Mouse (Mus musculus) heart, adult 11 months (tissue): ENCODE measurements around the gene Actg1.
A peak's percentile ranks its signal among the peaks of the same experiment; 100 is the strongest.
"Not testable (repeated sequence)": the region's sequence is repeated elsewhere in the genome, so short reads cannot be mapped to it uniquely, and the experiment has no call there.

Source experiments
- DNase-seq: peaks from one replicate; pipeline ENCODE4 v3.0.0; 2022

Actg1 gene

DNA sequence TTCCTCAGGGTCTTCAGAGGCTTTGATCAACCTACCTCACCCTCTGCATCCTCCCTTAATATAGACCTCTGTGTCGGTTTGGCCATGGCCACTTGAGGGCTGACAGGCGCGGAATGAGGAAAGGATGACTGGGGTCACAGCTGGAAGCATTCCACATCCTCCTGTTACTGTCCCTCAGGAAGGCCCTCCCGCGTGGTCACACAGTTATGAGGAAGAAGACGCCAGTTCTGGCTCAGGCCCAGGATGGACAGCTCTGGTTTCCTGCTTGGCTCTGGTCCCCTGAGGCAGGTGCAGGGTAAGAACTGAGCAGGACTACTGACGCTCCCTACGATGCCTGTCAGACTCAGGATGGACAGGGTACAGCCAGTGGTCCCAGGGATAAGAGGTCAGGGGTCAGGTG lies 11.7 kb upstream of the Actg1 start:
- peak; percentile 98 for DNase-seq

DNA sequence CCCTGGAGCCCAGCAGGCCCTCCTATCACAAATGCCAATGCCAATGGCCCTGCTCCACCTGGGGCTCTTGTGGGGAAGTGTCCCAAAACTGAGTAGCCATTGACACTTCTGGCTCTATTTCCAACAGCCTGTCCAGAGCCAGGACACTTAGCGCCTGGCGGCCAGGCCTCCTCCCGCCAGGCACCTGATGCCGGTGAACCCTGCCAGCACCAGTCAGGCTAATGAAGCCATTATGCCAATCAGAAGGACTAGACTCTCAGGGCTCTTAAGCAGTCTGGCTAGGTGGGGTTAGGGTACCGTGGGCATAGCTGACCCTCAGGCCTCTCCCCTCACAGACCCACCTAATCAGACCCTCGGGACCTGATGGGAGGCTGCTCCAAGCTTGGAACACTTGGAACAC lies 11.0 kb upstream of the Actg1 start:
- DNase-seq, result peak; percentile 97

DNA sequence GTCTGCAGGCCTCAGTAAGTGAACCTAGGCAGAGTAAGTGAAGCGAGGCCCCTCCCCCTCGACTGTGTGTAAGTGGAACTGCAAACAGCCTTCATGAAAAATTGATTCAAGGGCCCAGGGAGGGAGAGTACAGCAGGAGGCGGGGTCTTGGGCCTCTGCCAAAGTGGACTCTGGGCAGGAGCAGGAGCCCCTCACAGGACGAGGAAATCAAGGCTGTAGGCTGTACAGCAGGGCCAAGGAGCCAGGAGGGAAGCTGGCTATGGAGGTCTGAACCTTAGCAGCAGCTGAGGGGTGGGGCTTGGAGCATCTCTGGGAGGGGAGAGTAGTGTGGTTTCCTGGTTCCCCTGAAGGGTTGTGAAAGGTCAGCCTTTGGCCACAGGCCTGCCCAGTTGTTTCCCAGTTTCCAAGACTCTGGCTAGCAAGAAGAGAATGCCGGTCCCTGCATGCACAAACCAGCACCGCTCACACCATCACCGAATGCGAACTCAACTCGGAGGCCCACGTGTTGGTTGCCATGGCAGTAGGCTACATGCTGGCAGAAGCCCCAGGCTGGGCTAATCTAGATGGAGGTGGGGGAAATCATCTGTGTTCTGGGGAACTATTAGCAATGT lies 9.6 kb upstream of the Actg1 start:
- peak; percentile 98 for DNase-seq

DNA sequence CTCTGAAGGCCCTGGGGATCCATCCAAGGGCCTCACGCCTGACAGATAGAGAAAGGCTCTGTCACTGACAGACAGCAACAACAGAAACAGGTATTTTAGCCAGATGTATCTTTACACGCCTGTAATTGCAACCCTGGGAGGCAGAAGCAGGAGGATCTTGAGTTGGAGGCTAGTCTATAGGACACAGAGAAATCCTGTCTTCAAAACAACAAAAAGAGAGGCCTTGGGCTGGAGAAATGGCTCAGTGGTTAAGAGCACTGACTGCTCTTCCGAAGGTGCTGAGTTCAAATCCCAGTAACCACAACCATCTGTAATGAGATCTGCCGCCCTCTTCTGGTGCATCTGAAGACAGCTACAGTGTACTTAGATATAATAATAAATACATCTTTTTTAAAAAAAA lies 8.6 kb upstream of the Actg1 start:
- DNase-seq, result peak; percentile 88

DNA sequence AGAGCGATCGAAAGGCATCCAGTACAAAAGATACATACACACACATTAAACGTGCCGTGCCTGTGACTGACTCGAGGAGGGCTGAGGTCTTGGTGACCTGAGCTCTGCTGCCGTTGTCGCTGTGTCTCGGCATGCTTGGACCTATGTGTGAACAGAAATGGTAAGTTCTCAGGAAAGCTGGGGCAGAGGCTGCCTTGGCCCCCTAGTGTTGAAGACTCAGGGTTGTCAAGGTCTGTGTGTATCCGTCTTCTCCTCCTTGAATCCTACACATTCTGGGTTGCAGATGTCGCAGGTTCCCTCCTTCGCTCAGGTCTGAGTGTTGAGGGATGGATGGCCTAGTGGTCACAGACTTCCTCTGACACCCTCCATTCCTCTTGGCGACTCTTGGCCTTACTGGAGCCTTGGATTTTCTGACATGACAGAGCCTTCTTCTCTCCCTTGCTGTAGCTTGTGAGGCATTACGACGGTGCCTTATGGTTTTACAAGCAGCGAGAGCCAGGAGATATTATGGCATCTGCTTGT lies 8.0 kb upstream of the Actg1 start:
- peak; percentile 90 for DNase-seq

DNA sequence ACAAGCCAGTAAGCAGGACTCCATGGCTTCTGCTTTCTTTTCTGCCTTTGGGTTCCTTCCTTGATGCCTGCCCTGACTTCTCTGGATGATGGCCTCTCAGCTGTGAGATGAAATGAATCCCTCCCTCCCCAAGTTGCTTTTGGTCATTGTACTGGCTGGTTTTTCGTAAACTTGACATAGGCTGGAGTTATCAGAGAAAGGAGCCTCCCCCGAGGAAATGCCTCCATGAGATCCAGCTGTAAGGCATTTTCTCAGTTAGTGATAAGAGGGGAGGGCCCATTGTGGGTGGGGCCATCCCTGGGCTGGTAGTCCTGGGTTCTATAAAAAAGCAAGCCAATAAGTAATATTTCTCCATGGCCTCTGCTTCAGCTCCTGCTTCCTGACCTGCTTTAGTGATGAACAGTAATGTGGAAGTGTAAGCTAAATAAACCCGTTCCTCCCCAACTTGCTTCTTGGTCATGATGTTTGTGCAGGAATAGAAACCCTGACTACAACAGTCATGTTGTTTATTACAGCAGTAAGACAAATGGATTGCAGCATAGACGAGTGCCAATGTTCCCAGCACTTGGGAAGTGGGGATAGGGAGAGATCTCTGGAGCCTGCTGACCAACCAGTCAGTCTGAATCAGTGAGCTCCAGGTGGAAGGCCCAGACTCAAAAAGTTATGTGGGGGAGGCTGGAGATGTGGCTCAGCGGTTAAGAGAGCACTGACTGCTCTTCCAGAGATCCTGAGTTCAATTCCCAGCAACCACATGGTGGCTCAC lies 7.1 kb upstream of the Actg1 start:
- peak; percentile 91 for DNase-seq

DNA sequence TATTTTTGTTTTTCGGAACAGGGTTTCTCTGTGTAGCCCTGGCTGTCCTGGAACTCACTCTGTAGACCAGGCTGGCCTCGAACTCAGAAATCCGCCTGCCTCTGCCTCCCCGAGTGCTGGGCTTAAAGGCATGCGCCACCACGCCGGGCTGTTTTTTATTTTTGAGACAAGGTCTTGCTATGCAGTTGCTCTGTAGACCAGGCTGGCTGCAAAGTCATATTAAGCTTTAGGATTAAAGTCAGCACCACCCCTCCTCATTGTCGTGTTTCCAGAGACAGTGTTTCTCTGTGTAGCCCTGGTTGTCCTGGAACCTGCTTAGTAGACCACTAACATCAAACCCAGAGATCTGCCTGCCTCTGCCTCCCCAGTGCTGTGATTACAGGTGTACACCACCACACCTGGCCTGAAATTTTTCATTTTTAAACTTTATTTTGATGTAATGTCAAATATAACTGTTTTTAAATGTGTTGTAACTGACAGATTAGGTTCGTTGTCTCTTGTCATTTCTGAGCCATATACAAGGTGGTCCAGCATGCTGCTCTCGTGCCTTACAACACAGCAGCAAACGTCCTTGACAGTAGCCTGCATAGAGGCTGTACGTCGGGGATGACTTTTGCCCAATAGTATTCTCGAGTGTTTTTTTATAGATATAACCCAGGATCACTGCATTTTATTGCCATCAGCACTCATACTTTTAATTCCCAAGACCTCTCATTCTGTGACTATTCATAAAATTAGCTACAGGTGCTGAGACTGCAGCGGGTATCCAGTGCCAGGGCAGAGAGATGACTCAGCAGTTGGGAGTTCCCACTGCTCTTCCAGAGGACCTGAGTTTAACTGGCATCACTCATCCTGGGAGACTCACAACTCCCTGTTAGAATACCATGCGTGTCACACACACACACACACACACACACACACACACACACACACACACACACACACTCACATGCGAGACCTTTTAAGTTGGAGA lies 6.2 kb upstream of the Actg1 start:
- peak; percentile 92 for DNase-seq

DNA sequence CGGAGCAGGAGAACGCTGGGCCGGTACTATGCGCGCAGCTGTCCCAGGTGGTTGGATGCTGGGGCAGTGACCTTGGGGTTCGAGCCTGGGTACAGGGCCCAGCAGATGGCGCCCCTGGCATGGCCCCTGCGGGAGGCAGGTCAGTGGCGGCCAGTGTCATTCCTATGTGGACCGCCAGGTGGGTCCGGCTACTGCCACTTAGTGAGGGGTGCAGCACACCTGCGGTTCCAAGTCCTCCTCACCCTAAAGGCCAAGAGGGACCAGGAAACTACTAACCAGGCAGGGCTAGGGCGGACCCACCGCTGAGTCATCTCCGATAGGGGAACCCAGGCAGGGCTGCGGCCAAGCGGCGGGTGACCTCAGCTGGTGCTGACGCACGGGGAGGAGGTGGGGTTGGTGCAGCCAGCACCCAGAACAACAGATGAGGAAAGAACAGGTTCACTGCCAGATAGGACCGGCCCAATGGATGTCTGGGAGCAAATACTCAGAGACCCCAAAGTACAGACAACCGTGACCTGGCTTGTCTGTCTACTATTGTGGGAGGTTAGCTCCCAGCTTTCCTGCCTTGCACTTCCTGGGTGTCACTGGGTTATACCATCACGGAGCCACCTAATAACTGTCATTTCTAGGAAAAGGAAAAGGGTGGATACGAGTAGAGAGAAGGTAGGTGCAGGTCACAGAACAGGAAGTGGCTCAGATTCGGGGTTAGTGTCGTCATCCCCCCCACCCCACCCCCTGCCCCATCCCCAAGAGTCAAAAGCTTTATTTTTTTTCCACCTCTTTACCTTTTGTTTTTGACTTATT lies 5.4 kb upstream of the Actg1 start:
- DNase-seq, result peak; percentile 99

DNA sequence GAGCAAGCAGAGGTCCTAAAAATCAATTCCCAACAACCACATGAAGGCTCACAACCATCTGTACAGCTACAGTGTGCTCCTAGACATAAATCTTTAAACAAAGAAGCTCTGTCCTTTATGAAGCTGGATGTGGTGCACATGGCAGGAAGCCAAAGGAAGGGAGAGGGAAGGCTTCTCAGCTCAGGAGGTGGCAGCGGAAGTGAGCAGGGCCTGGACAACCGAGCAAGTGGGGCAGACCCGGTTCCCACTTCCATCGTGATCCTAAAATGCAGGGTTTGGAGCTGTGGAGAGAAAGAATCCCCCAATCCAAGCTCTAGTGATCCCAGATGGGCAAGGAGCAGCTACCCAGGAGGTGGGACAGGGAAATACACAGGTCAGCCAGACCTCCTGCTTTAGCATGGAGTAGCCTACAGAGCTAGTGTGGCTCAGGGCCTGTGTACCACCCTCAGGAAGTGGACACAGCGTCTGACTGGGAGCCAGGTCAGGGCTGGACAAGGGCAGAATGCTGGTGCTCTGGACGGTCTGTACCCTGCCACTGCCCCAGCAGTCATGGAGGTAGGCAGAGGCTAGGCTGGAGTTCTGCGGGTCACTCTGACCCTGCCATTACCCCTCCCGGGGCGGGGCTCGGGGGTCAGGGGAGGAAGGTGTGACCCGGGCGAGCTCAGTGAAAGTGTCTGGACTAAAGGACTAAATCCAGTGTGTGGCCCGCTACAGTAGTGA lies 4.4 kb upstream of the Actg1 start:
- peak; percentile 97 for DNase-seq

DNA sequence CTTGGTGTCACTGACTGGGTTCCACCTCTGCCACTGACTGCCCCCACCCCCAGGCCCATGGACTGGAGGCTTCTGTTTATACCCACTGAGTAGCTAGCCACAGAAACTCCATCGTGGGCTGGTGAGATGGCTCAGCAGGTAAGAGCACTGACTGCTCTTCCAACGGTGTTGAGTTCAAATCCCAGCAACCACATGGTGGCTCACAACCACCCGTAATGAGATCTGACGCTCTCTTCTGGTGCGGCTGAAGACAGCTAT lies 3.7 kb upstream of the Actg1 start:
- DNase-seq, result not testable (repeated sequence)

DNA sequence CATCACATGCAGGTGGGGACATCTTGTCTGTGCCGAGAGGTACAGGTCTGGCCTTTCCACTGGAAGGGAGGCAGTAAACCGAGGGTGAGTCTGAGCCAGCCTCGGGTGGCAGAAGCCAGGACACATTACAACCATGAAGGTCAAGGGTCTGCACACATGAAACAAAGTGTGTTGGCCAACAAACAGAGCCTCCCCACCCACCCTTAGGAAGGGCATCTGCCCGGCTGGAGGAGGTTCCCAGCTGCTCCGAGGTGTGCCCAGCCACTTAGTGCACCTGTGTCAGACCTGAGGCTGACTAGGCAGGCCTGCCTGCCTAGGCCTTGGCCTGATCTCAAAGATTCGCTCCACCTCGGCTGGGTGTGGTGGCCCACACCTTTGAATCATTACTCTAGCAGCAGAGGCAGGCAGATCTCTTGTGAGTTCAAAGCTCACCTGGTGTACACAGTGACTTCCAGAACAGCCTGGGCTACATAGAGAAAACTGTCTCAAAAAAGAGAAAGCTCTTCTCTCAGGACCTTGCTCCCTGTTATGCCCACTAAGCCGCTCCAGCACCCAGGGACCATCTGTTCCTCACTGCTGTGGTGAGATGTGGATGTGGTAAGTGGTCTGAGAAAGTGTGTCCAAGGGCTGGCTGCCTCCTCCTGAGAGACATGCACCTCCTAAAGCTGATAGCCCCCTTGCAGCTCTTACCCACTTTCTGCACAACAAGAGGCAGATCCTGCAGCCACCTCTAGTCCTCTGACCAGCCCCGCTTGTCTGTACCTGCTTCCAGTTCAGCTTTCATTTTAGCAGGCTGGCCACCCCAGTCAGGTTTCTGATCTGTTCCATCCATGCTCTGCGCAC lies 3.1 kb upstream of the Actg1 start:
- DNase-seq, result peak; percentile 95

DNA sequence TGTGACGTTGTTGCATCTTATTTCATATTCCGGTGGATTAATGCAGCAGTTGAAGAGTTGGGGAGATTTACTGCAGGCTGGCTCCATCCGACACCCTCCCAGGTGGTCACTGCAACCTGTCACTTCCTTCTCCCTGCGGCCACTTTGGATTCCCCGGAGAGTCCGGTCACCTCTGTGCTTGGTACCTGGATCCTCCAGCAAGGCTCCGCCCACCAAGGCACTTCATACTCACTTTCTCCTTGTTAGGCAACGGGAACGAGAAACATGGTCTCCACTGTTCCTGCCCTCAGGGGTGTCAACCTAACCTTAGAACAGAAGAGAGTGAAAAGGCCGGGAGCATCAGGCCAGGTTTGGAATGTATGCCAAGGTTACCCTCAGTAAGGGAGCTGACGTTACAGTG lies 2.4 kb upstream of the Actg1 start:
- peak; percentile 98 for DNase-seq

DNA sequence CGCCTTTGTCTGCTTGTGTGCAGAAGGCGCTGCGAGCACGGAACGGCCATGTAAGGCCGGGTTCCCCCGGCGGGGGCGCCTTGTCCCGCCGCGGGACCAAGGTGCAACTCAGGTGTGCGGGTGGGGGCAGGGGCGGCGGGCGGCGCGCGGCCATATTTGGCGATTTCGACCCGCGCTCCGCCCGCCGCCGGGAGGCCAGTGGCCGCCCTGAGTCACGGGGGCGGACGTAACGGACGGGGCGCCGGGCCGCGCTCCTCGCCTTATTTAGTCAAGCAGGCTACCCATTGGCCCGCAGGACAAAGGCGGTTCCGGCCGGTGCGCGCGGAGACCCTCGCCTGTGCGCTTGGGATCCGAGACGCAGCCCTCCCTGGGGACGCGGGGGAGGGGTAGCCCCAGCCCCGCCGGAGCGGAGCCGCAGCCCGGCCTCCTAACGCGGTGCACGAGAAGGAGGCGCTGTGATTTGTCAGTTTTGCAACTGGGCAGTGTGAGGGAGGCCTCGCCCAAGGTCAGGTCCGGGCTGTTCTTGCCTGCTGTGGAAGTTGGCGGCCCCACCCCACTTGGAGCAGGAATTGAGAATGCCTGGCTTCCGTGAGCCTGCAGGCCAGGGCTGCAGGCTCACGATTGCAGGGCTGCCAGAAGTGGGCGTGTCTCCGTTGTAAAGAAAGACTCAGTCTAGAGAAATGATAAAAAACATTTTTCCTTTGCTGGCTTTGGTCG lies 1.8 kb upstream of the Actg1 start:
- peak; percentile 100 for DNase-seq

DNA sequence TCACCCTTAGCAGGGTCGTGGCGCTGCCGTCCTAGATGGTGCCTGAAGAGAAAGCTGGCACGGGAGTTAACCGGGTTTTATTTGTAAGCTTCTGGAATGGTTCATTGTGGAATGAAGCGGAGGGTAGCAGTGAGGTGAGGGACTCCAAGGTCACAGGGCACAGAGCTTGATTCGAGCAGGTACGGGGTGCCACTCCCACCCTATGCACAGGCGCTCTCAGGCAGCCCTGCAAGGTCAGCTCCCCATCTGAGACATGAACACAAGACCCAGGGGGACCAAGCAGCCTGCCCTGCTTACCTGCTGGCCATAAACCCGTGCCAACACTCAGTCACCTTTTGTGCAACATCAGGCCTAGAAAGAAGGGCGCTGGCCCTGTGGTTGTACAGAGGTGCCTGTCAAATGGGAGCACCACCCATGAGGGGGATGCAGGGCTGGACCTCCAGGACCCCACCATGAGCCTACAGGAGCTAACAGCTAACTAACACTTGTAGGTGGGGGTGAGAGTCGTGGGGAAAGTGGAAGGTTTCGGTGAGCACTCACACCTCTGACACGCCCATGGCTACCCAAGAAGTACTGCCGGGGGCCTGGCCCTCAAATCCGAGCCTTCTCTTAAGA lies 1.1 kb upstream of the Actg1 start:
- DNase-seq, result peak; percentile 98

DNA sequence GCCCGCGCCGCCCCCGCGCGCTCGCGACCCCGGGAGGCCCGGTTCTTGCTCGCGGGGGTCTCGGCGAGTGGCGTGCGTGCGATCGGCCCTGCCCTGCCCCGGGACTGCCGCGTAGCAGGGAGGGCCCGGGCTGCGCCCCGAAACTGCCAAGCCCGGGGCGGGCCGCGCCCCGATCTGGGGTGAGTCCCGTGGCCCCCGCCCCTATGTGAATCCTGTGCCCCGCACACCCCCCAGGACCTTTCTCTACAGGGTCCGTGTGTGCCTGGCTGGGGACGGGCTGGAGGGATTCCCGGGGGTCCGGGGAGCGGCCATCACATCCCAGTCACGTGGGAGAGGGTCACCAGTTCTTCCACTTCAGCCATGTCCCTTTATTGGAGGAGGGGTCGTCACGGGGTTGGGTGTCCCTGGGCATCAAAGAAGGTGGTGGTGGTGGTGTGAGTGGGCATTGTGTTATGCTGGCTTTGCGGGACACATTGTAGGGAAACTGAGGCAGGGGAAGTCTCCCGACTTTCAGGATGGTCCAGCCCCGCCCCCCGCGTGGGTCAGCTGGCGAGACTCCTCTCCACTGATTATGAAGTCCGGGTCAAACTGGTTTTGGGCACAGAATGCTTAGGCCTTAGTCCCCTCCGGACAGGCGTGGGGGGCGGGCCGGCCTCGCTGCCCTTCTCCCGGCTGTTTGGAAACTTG lies 485 bp upstream of the Actg1 start:
- DNase-seq, result no peak

DNA sequence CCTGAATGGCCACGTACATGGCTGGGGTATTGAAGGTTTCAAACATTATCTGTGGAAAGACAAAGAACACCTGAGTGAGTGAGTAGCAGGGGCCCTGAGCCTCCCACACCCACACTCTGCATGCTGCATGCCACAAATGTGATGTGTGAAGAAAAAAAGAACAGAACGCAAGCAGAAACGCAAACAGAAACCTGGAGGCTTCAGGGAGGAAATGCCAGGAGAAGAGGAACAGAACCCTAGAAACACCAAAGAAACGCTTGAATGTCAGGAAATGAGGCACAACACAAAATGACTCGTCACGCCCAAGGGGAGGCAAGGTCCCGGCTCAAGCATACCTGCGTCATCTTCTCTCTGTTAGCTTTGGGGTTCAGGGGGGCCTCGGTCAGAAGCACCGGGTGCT lies 1.0 kb downstream of the Actg1 start:
- peak; percentile 95 for DNase-seq

DNA sequence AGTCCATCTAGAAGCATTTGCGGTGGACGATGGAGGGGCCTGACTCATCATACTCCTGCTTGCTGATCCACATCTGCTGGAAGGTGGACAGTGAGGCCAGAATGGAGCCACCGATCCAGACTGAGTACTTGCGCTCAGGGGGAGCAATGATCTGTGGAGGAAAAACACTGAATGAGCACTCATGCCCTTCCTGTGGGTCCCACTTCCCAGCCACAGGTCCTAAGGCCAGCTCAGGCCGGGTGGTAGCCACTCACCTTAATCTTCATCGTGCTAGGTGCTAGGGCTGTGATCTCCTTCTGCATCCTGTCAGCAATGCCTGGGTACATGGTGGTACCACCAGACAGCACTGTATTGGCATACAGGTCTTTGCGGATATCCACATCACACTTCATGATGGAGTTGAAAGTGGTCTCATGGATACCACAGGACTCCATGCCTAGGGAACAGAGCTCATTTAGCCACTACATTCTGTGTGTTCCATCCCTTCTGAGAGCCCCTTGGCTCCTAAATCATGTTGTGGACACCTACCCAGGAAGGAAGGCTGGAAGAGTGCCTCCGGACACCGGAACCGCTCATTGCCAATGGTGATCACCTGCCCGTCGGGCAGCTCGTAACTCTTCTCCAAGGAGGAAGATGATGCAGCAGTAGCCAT lies 1.8 kb downstream of the Actg1 start:
- peak; percentile 93 for DNase-seq

DNA sequence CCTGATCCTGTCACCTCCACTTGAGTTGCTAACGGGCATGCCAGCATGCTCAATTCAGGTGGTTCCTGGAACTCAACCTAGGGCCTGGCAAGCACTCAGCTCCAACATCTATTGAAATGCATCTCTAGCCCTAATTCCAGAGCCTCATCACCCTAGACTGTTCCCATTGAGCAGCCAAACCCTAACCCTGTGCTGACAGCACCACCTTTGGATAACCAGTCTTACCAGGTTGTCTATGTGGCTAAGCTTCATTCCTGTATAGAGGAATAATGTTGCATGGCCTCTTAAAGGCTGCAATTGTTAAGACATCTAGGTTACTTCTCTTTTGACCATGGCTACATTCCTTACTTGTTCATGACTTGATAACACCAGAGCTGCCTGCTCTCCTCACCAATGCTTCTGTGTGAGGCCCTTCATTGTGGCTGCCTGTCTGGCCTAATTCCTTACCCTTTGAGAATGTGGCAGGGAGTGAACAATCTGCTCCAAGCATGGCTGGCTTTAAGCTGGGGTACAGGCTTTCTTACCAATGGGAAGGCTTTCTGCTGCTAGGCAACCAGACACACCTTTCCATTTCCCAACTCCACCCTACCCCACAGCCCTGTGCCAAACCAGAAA lies 3.2 kb downstream of the Actg1 start:
- DNase-seq, result peak; percentile 95
